Mouse (Mus musculus) CD4-positive, CD25-positive, alpha-beta regulatory T cell, adult 2 months (primary cell): ENCODE data around the gene Ubald2.
"Not testable (repeated sequence)": the region's sequence is repeated elsewhere in the genome, so short reads cannot be mapped to it uniquely, and the experiment has no call there.

Experiments
- DNase-seq: peaks from one replicate; pipeline ENCODE4 v3.0.0-alpha.2; 2012; ENCODE audit warnings: low read depth, low spot score

Ubald2 gene

DNA sequence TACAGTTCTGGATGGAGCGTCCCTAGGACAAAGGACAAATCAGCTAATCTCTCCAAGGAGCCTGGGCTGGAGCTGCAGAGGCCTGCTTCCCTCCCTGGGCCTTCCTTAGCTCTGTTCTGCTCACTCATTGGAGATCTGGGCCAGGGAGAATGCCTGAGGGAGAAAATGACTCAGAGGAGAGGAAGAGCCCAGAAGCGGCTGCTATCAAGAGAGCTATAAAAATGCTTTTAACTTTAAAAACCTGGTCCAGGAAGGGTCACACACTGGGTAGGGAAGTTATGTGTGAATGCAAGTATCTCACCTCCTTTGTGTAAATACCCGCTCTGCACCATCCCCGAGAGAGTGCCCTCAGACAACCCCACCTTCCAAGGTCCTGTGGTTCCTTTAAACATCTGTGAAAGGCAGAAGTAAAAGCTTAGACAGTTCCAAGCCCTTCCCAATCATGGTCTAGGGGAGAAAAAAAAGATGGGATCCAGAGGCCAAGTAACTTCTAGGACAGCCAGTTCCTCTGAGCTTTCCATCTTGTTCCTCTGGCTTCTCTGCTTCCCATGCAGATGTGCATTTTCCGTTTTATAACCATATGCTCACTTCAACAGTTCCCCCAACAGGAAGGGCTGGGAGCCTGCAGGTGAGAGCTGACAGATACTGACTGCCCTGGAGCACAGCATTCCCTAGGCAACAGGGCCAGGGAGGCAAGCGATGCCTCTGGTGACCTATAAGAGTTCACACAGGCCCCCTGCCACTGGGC lies 17.5 kb upstream of the Ubald2 start:
- no peak for DNase-seq

DNA sequence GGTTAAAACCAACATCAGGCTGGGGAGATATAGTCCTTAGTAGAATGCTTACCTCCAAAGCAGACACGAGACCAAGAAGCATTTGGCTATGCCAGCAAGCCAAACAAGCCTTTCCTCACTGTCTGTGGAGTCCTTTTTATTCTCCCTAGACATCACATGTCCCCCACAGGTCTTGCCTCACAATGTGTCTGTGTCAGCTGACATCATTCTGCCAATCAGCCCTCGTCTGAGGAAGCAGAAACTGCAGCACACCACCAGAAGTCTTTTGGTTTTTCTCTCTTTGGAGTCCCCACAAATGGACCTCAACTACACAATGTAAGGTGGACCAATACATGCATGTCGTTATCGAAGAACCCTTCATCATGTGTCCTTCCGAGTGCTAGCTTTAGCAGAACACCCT lies 16.8 kb upstream of the Ubald2 start:
- no peak for DNase-seq

DNA sequence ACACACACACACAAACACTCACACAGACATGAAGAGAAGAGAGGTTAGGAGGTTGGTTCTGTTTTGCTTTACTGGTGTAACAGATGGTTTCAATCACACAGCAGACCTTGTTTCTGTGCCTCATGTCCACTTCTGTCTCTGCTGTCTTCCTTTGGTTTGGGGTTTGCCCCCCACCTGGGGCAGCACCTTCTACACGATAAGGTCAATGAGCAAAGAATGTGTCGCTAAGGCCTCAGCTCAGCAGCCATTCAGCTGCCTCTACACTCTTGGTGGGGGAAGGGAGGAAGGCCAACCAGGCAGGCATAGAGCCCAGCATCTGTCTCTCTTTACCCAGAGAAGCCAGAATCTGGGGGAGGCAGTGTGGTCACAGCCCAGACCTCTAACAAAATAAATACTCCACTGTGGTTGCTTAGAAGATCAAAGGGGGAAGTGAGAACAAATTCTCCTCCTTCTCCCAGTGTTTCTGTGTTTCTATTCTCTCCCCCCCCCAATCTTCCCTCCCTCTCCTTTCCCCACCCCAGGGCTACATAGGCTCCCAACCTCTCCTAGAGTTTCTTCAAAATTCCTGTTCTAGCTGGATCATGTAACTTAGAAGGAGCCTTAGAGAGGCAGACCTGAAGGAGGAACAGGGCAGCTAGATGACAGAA lies 15.6 kb upstream of the Ubald2 start:
- DNase-seq: peak; percentile 42

DNA sequence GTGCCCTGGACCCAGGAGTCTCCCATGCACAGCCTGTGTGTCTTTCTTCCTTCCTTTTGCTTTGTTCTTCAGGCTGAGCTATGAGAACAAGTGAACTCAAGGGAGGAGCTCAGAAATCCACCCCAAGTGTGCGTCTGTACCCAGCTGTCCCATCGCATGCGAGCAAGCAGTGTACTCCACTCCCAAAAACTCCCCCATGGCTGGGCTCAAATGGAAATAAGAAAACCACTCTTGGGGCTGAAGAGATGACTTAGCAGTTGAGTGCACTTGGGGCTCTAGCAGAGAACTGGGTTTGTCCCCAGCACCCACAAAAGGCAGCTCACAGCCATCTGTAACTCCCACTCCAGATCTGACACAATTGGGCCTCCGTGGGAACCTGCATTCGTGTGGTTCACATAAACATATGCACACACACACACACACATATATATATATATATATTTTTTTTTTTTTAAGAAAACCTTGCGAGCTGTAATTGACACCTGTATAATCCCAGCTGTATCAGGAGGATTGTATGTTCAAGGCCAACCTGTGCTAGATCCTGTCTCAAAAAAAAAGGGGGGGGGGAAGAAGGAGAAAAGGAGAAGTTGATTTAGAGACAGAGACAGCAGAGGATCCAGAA lies 14.9 kb upstream of the Ubald2 start:
- DNase-seq: peak; percentile 52

DNA sequence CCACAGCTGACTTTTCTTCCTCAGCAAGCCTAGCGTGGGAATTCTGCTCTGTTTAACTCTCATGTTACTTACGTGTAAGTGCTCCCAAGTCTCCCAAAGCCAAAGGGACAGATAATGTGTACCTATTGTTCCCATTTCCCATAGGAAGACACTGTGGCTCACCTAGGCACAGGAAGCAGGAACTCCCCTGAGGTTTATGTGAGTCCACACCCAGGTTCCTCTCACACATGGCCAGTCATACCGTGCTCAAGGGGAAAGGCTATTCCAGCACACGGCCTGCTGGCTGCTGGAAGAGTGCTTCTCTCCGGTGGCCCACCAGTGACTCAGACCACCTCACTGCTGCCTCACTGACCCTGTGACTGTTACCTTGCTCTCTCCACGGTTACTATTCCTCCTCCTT lies 12.8 kb upstream of the Ubald2 start:
- DNase-seq: no peak

DNA sequence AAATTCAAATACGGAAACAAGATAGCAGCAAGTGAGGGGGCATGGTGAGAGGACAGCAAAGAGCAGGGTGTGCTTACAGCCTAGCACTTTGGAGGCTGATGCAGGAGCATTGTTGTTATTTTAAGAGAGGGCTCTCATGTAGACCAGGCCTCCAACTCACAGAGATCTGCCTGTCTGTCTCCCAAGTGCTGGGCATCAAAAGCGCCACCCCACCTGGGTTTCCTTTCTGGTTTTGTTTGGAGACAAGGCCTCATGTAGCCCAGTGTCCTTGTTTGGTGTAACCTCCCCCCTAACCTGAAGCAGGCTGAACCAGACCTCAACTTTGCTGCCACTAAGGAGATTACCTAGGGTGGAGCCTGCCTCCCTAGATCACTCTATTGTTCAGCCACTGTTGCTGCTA lies 11.3 kb upstream of the Ubald2 start:
- DNase-seq: no peak

DNA sequence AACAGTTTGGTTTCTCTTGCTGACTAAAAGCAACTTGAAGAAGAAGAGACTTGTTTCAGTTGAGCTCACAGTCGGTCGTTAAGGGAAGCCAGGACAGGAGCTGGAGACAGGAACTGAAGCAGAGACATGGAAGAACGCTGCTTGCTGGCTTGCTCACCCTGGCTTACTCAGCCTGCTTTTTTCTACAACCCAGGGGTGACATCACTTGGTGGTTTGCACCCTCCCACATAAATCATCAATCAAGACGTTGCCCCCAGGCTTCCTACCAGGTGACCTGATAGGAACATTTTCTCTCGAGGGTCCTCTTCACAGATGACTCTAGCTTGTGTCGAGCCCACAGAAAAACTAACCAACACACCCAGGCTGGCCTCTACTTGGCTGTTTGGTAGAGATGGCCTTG lies 10.7 kb upstream of the Ubald2 start:
- peak; percentile 52 for DNase-seq

DNA sequence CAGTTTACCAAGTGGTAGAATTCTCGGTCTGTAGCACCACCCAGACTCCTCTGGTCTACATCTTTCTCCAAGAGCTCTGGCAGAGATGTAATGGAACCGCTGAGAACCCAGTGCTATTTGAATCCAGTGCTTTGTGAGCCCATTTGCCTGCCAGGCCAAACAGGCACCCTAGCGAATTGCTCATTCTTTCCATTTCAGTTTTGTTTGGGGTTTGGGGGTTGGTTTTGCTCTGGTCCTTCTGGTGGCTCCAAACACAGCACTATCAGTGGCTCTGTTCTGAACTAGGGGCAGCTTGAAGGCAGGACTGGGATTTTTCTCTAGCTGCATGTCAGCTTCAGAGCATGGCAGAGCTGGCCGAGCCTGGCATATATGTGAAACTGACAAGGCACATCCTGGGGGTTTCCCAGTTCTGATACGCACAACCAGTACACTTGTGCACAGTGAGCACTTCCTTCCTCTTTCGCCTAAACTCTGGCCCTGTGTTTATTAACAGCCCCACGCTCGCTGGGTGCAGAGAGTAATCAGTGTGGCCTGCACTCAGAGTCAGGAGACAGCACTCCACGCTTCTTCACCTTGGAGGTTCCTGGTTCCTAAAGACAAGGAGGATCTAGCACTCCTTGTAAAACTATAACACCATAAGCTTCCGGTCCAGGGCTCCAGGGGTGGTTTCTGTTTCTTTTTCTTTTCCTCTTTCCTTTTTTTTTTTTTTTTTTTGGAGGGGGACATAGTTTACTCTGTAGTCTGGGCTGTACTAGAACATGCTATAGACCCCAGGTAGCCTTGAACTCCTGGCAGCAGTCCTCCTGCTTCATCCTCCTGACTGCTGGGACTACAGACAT lies 9.9 kb upstream of the Ubald2 start:
- DNase-seq: peak; percentile 88

DNA sequence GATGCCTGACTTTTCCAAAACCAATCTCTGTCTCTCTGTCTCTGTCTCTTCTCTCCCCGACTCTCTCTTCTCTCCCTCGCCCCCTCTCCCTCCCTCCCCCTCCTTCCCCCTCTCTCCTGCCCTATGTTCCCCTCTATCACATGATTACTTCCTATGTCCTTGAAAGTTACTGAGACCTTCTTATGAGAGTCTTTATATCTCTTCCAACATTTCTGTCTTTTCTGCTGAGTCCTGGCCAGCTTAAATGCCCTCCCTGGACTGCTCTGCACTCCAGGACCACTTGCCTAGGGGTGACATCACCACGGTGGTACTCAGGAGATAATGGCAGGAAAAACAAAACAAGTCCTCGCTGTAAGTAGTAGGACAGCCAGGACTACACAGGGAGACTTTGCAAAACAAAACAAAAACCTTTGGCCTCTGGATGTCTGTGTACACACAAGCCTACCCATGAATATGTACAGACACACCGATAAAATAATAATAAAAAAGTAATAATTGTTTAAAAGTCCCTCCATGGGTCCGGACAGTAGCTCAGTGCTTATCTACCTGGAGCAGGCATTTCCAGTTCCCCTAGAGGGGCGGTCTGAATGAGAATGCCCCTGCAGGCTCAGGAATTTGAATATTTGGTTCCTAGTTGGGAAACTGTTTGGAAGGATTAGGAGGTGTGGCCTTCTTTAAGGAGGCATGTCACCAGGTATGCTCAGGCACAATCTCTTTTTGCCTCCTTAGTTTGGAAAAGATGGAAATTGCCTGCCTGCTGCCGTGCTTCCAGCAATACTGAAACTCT lies 9.1 kb upstream of the Ubald2 start:
- no peak for DNase-seq

DNA sequence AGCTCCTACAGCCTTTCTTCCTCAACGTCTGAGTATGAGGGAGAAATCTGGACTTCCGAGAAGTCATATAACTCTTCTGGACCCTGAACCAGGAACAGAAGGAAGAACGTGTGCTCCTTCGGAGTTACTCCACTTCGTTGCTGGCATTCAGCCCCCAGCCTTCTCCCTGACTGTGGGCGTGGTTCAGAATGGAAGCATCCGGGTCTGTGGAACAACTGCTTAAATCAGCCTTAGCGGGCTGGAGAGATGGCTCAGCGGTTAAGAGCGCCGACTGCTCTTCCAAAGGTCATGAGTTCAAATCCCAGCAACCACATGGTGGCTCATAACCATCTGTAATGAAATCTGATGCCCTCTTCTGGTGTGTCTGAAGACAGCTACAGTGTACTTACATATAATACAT lies 7.6 kb upstream of the Ubald2 start:
- not testable (repeated sequence) for DNase-seq

DNA sequence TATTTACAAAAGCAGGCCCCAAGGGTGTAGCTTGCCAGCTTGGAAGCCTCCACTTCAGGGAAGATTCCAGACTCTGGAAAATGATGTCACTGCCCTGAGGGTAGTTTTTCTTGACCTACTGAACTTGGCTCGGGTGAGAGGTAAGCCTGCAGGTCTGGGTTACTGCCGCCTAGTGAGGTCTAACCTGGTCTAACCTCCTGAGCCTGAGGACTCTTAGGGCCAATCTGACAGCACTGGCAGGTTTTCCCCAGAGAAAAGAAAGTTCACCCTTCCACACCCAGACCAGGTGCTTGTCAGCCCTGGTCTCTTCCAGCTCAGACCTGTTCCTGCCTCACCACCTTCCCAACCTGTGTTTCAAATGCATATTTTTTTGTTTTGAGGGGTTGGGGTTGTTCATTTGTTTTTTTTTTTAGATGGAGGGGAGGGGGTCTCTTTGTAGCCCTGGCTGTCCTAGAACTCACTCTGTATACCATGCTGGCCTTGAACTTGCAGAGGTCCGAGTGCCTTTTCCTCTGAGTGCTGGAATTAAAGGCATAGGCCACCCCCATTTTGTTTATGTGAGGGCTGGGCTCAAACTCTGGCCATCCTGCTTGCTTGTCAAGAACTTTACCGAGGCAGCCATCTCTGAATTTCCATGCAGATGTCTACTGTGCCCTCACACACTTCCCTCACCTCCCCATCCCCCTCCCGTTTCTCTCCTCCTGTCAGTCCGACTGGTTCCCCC lies 6.9 kb upstream of the Ubald2 start:
- no peak for DNase-seq

DNA sequence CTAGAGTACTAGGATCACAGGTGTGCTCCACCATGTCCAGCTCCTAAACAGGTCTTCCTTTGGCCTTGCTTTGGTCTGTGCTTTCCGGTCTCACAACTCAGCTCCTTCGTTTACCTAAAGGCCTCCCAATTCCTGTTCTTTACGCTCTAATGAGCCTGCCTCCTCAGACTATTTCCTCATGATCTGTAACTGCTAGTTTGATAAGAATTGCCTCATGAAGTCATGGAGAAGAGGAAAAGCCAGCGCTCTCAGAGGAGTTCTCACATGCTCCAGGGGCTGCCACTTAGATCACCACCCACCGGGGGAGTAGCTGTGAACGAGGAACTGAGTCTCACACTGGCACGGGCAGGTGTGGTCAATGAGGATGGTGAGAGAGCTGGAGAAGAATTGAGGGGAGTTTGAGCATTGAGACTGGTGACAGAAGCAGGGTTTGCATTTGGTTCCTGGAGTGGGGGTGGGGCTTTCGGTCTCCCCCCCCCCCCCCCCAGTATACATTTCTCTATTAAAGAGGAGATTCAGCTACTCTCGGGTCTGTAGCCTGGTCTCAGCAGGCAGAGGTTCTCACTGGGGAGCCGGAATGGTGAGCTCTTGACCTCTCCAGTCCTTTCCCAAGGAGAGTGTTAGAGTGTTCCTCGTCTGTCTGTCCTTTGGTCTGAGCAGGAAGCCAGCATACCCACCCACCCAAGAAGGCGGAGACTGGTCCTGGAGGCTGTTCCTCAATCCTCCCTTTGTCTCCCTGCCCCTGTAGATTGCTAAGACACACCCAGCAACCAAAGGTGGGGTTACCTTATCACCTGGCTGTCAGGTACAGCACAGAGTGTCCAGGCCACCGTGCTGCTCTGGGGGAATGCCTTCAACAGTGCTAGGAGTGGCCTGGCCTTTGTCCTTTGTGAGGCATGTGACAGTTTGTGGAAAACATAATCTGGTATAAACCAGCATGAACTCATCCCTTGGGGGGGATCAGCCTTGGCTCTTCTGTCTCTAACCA lies 4.7 kb upstream of the Ubald2 start:
- no peak for DNase-seq

DNA sequence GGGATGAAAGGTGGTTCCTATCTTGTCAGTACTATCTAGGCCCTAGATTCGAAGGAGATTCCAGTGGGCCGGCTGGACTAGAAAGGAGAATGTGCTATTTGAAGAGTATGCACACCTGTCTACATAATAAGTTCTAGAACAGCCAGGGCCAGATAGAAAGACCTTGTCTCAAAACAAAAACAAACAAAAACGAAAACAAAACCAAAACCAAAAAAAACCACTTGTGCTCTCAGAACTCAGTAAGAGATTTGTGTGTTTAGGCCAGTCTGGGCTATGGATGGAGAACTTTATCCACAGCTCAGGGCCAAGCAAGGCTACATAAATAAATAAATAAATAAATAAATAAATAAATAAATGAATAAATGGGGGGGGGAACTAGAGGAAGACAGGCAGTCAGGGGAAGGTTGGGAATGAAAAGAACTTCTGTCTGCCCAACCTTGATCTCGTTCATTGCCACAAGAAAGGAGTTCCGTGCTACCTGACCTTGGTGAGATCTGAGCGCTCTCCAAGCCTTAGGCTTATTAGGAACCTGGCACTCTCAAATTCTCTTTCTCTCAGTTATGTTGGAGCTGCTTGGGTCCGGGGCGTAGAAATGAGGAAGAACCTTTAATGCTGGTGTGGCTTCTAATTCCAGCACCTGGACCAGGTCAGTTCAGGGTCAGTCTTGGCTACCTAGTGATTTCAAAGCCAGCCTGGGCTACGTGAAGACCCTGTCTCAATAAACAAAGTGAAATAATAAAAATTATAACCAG lies 3.9 kb upstream of the Ubald2 start:
- DNase-seq: no peak

DNA sequence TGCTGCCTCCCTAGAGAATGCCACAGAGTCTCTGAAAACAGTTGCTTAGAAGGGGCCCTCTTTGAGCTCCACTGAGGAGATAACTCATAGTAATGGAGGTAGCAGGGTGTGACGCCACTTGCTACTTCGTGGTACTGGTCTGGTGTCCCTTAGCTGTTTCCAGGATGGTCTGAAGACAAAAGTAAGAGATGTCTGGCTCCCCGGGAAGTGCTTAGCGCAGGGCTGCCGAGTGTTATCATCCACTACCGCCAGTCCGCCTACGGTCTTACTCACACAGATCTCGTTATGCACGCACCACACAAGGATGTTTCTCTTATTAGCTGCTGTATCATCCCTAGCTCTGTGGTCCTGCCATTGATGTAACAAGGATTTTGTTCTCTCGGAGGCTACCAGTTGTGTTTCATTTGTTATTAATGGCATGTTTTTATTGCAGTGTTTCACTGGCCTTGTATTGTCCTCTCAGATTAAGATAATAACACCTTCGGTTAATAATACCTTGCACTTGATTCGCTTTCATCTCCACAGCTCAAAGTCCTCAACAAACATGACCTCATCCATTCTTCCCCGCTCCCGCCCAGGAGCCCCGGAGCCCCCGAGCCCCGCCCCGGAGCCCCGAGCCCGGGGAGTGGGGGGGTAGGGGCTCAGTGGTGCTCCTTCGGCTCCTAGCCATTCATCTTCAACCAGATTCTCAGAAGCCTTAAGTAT lies 3.0 kb upstream of the Ubald2 start:
- DNase-seq: peak; percentile 39

DNA sequence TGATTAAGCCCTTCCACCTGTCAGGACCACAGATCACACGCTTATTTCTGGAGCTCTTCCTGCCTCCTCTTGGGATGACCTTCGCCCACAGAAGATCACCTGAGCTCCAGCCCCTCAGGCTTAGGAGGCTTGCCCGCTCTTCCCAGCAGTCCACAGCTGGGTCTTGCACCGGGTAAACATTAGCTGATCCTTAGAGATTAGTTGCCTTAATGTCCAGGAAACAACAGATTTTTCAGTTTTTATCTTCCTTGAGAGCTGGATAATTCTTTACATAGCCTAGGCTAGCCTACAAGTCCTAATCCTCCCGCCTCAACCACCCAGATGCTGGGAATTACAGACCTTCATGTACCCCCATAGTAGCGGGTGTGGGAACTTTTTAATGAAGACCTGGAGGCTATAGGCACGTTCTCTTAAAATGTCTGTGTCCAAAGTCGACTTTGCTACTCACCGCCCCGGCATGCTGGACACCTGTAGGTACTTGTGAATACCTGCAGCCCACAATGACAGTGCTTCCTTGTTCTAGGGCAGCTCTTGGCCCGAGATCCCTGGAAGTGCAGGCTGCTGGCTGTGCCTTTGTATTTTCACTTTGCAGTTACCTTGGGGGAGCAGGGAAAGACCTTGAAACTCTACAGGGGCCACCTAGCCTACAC lies 2.3 kb upstream of the Ubald2 start:
- no peak for DNase-seq

DNA sequence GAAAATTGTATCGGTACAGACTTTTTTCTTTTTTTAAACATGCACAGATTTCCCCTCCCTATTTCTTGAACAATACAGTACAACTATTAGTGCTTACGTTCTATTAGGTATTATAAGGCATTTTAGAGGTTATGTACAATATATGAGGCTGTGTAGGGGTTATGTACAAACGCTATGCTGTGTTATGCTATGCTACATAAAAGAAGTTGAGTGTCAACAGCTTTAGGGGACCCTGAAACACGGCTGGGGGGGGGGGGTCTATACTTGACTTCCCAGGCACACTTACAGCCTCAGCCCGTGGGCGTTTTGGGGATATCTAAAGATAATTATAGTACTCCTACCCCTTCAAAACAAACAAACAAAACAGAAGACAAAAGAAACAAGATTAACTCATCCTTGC lies 1.8 kb upstream of the Ubald2 start:
- no peak for DNase-seq

DNA sequence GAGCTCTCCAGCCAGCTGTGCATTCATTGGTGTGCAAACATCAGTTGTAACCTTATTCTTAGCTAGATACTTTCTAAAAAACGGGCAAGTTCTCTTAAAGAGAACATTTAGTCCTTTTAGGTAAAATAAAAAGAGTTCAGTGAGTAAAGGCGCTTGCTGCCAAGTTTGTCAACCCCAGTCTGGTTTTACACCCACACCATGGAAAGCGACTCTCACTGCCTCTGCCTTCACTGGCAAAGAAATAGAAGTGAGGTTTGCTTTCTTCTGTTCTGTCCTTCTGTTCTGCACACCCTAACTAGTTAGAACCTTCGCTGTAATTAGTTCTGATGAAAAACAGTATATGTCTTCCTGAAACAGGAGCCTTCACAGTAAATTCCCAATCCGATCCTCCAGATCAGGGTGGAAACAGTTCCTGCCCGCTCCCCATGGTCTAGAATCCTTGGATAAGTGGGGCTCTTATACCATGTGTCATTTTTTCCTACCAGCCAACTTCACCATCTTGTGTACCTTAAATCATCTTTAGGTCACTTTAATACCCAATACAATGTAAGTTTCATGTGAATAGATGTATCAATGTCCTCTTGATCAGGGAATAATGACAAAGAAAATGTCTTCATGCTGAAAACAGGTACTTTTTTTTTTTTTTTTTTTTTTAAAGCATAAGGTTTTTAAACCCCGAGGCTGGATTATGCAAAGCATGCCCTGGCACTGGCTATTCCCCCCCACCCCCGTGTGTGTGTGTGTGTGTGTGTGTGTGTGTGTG lies 1.1 kb upstream of the Ubald2 start:
- no peak for DNase-seq
